Mouse (Mus musculus) myocyte (in vitro differentiated cells): ENCODE measurements around the gene Usp29.
"Not testable (repeated sequence)": the region's sequence is repeated elsewhere in the genome, so short reads cannot be mapped to it uniquely, and the experiment has no call there.

Experiments
- CEBPB ChIP-seq: IDR thresholded peaks from 2 replicates; pipeline ENCODE4 v1.6.1; 2011; ENCODE audit warnings: mild to moderate bottlenecking, moderate library complexity; ENCODE audit not compliant: poor library complexity, insufficient read depth, severe bottlenecking
- E2F4 ChIP-seq: IDR thresholded peaks from one replicate; pipeline ENCODE4 v1.6.1; 2011; ENCODE audit warnings: mild to moderate bottlenecking, control low read depth, moderate library complexity; ENCODE audit not compliant: insufficient read depth
- MAX ChIP-seq: IDR thresholded peaks from one replicate; pipeline ENCODE4 v1.6.1; 2011; ENCODE audit warnings: low read depth, mild to moderate bottlenecking, control low read depth
- MYOD1 ChIP-seq, 3 experiments: IDR thresholded peaks; one replicate each; pipeline ENCODE4 v1.6.1; 2011; ENCODE audit warnings: control low read depth in 2 of 3, low read depth in 2 of 3, mild to moderate bottlenecking in 2 of 3, moderate library complexity in 1 of 3; ENCODE audit not compliant: insufficient read length in 2 of 3, control insufficient read depth in 1 of 3
- MYOG ChIP-seq, 3 experiments: IDR thresholded peaks; one replicate each; pipeline ENCODE4 v1.6.1; 2011; ENCODE audit warnings: control low read depth in 2 of 3, low read depth in 2 of 3, mild to moderate bottlenecking in 2 of 3; ENCODE audit not compliant: insufficient read length in 2 of 3, control insufficient read depth in 1 of 3, insufficient read depth in 1 of 3
- POLR2A ChIP-seq: IDR thresholded peaks from one replicate; pipeline ENCODE4 v1.6.1; 2011; ENCODE audit warnings: low read depth, mild to moderate bottlenecking, control low read depth, moderate library complexity; ENCODE audit not compliant: insufficient read length
- POLR2AphosphoS2 ChIP-seq: IDR thresholded peaks from one replicate; pipeline ENCODE4 v1.6.1; 2011; ENCODE audit warnings: low read depth, control low read depth; ENCODE audit not compliant: insufficient read length
- REST ChIP-seq: IDR thresholded peaks from one replicate; pipeline ENCODE4 v1.6.1; 2011; ENCODE audit warnings: mild to moderate bottlenecking, control low read depth, moderate library complexity; ENCODE audit not compliant: insufficient read depth, insufficient read length
- SRF ChIP-seq: IDR thresholded peaks from one replicate; pipeline ENCODE4 v1.6.1; 2011; ENCODE audit warnings: low read depth; ENCODE audit not compliant: control insufficient read depth, insufficient read length
- TCF12 ChIP-seq: IDR thresholded peaks from one replicate; pipeline ENCODE4 v1.6.1; 2011; ENCODE audit warnings: mild to moderate bottlenecking, control low read depth; ENCODE audit not compliant: poor library complexity, insufficient read depth, severe bottlenecking
- USF1 ChIP-seq: IDR thresholded peaks from one replicate; pipeline ENCODE4 v1.6.1; 2011; ENCODE audit warnings: low read depth, mild to moderate bottlenecking, control low read depth, moderate library complexity

DNA sequence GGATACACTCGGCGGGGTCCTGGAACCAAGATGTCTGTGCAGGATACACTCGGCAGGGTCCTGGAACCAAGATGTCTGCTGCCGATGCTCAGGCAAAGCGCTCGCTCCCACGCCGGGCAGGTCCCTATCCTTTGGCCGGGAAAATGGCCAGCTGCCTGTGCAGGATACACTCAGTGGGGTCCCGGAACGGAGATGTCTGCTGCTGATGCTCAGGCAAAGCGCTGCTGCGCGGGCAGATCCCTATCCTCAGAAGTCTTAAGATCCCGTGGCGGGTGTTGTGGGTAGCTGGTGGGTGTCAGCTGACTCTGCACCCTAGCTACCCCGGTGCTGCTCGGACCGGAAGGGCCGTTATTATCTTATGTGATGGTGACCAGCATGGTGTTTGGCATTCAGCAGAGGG lies 217.7 kb downstream of the Usp29 start:
- not testable (repeated sequence) for TF ChIP-seq TCF12; MYOG (IDR thresholded peaks at IDR 0.05; ENCODE audit: control insufficient read depth in 1 of 3, insufficient read depth in 1 of 3, insufficient read length in 2 of 3, low read depth in 2 of 3); MAX; CEBPB; POLR2A; POLR2AphosphoS2; E2F4; USF1; MYOD1 (IDR thresholded peaks at IDR 0.05; ENCODE audit: control insufficient read depth in 1 of 3, insufficient read length in 2 of 3, low read depth in 2 of 3); SRF; REST
